8 mouse cellular contexts compared by ENCODE assay signal in genomic region chr5:98348605-98349004, GRCm38 (mm10). TPM values are rescaled to one million over a fixed set of nuclear protein-coding genes. Genes with fewer than 3 reads are reported as not detected.
DNase-seq lines count a peak whose midpoint lies in the region; ATAC-seq and TF ChIP-seq lines count a peak whose summit lies in the region.

No protein-coding gene starts in this region.

- intact Hi-C loops in left cerebral cortex, postnatal 10 days (cut with DNase I), result loop anchor here (1.0 to 10.0 kb wide), 3 partner anchors 516 to 836 kb away; no protein-coding TSS in a partner anchor

- 11% methylated on average over 8 of the region's 8 CpGs for WGBS in heart, embryonic 11.5 days (ENCODE audit: insufficient replicate concordance)
- 4% methylated on average over 8 of the region's 8 CpGs for WGBS in cerebellum, adult 2 months
- 11% methylated on average over 8 of the region's 8 CpGs for WGBS in intestine, postnatal 0 days
- 16% methylated on average over 8 of the region's 8 CpGs for WGBS in midbrain, embryonic 11.5 days
- WGBS in small intestine, adult 2 months, result 11% methylated on average over 8 of the region's 8 CpGs

- DNase-seq in heart, adult 18-20 months, result peak; percentile 25 to 78
- DNase-seq in cerebellum, adult 2 months, result peak; percentile 38 to 67
- peak; percentile 63 to 80 for DNase-seq in left cerebral cortex, postnatal 10 days (ENCODE audit: extremely low spot score in 1 of 2, low spot score in 2 of 2)
- DNase-seq in midbrain, embryonic 11.5 days (ENCODE audit: low spot score, missing footprints), result peak; percentile 98

- no peak overlapping the region for H3K9ac ChIP-seq in heart, embryonic 11.5 days (ENCODE audit: low read depth, low read length)
- H3K9ac ChIP-seq in intestine, postnatal 0 days (ENCODE audit: low read depth, low read length), result no peak overlapping the region
- H3K9ac ChIP-seq in midbrain, embryonic 11.5 days (ENCODE audit: low read length), result no peak overlapping the region

- no peaks in the 10 kb centered on the region for H3K4me1 ChIP-seq in heart, embryonic 11.5 days (ENCODE audit: control insufficient read depth, insufficient read depth, low read length)
- H3K4me1 ChIP-seq in cerebellum, adult 2 months (ENCODE audit: control insufficient read depth, insufficient read depth, low read length), result no peaks in the 10 kb centered on the region
- H3K4me1 ChIP-seq in intestine, postnatal 0 days (replicated peaks; ENCODE audit: control insufficient read depth, insufficient read depth, low read length), result no peaks in the 10 kb centered on the region
- no peaks in the 10 kb centered on the region for H3K4me1 ChIP-seq in midbrain, embryonic 11.5 days (ENCODE audit: control insufficient read depth, insufficient read depth, low read length)
- no peaks in the 10 kb centered on the region for H3K4me1 ChIP-seq in small intestine, adult 2 months (ENCODE audit: control insufficient read depth, insufficient read depth, insufficient read length, low read length)

- no peak overlapping the region for H3K4me2 ChIP-seq in heart, embryonic 11.5 days
- H3K4me2 ChIP-seq in intestine, postnatal 0 days (replicated peaks; ENCODE audit: low read depth), result no peak overlapping the region
- H3K4me2 ChIP-seq in midbrain, embryonic 11.5 days, result no peak overlapping the region

- H3K27ac ChIP-seq in heart, embryonic 11.5 days (ENCODE audit: low read depth, low read length), result no peak overlapping the region
- H3K27ac ChIP-seq in cerebellum, adult 2 months (ENCODE audit: insufficient read depth, low read length), result no peak overlapping the region
- no peak overlapping the region for H3K27ac ChIP-seq in intestine, postnatal 0 days (ENCODE audit: low read depth, low read length)
- no peak overlapping the region for H3K27ac ChIP-seq in midbrain, embryonic 11.5 days (ENCODE audit: low read depth, low read length)
- H3K27ac ChIP-seq in small intestine, adult 2 months (ENCODE audit: insufficient read depth, low read depth, low read length), result no peak overlapping the region

- no peaks in the 10 kb centered on the region for H3K9me3 ChIP-seq in heart, embryonic 11.5 days (replicated peaks; ENCODE audit: control insufficient read depth, low read length)
- no peaks in the 10 kb centered on the region for H3K9me3 ChIP-seq in intestine, postnatal 0 days (ENCODE audit: control insufficient read depth)
- no peaks in the 10 kb centered on the region for H3K9me3 ChIP-seq in midbrain, embryonic 11.5 days (ENCODE audit: control insufficient read depth, low read length)

- H3K4me3 ChIP-seq in heart, embryonic 11.5 days (ENCODE audit: low read depth, low read length), result no peak overlapping the region
- no peak overlapping the region for H3K4me3 ChIP-seq in cerebellum, adult 2 months (replicated peaks; ENCODE audit: insufficient read depth, low read depth, low read length)
- H3K4me3 ChIP-seq in intestine, postnatal 0 days (ENCODE audit: low read depth, low read length), result no peak overlapping the region
- H3K4me3 ChIP-seq in midbrain, embryonic 11.5 days (ENCODE audit: low read depth, low read length), result no peak overlapping the region
- no peak overlapping the region for H3K4me3 ChIP-seq in small intestine, adult 2 months (ENCODE audit: low read depth, low read length)

- TF ChIP-seq CTCF in cerebellum, adult 2 months (IDR thresholded peaks at IDR 0.05; ENCODE audit: borderline replicate concordance, insufficient read depth, low read depth, low read length), result peak; percentile 84
- TF ChIP-seq CTCF in intestine, postnatal 0 days (IDR thresholded peaks at IDR 0.05; ENCODE audit: low read depth), result peak; percentile 97
- TF ChIP-seq CTCF in small intestine, adult 2 months (IDR thresholded peaks at IDR 0.05; ENCODE audit: extremely low read depth, insufficient read length, insufficient replicate concordance, low read depth, low read length), result peak; percentile 93; the same call in 1 of the 2 replicates

- no peaks in the 10 kb centered on the region for H3K27me3 ChIP-seq in heart, embryonic 11.5 days (ENCODE audit: control insufficient read depth, insufficient read depth, low read length)
- no peaks in the 10 kb centered on the region for H3K27me3 ChIP-seq in cerebellum, adult 2 months (ENCODE audit: control insufficient read depth, insufficient read depth, low read length)
- no peaks in the 10 kb centered on the region for H3K27me3 ChIP-seq in intestine, postnatal 0 days (replicated peaks; ENCODE audit: control insufficient read depth, insufficient read depth, low read length)
- H3K27me3 ChIP-seq in midbrain, embryonic 11.5 days (ENCODE audit: control insufficient read depth, insufficient read depth, low read length), result no peaks in the 10 kb centered on the region
- no peaks in the 10 kb centered on the region for H3K27me3 ChIP-seq in small intestine, adult 2 months (ENCODE audit: control insufficient read depth, insufficient read depth, low read length)

- H3K36me3 ChIP-seq in heart, embryonic 11.5 days (ENCODE audit: control insufficient read depth, insufficient read depth, low read length), result no peaks in the 10 kb centered on the region
- no peaks in the 10 kb centered on the region for H3K36me3 ChIP-seq in intestine, postnatal 0 days (ENCODE audit: control insufficient read depth, insufficient read depth)
- no peaks in the 10 kb centered on the region for H3K36me3 ChIP-seq in midbrain, embryonic 11.5 days (ENCODE audit: control insufficient read depth, insufficient read depth, low read length)
- H3K36me3 ChIP-seq in small intestine, adult 2 months (ENCODE audit: control insufficient read depth, insufficient read depth, low read length), result no peaks in the 10 kb centered on the region

- no peak for ATAC-seq in heart, embryonic 11.5 days (replicated peaks; ENCODE audit: insufficient number of reproducible peaks, low FRiP score, low TSS enrichment)
- peak; percentile 89 for ATAC-seq in frontal cortex, adult (ENCODE audit: low TSS enrichment)
- ATAC-seq in intestine, postnatal 0 days, result peak; percentile 38; the same call in 1 of the 2 replicates
- ATAC-seq in midbrain, embryonic 11.5 days (ENCODE audit: low FRiP score), result peak; percentile 68

- no peak for TF ChIP-seq POLR2A in cerebellum, adult 2 months (IDR thresholded peaks at IDR 0.05; ENCODE audit: borderline replicate concordance, insufficient read depth, low read length)
- TF ChIP-seq POLR2A in small intestine, adult 2 months (IDR thresholded peaks at IDR 0.05; ENCODE audit: low read depth, low read length), result no peak

RNA-seq across cellular contexts. Expression of gene Cfap299, which starts 19.5 kb away (rescaled TPM):
- total RNA-seq in heart, adult 18-20 months (2021), result under 1 TPM in 1 of 2 experiments, not detected in 1; 0.33 TPM
- not detected in 2 replicates for polyA plus RNA-seq in heart, embryonic 11.5 days (2014; fragmentation: Nextera tagmentation; extraction: Ambion mirVana)
- 0.82 and 0.85 TPM in 2 replicates for polyA plus RNA-seq in cerebellum, adult 2 months (2012; rRNA removed)
- polyA plus RNA-seq in intestine, postnatal 0 days (2015; fragmentation: Nextera tagmentation; extraction: Ambion mirVana), result 0.27 TPM in 1 of 2 replicates, not detected in the other
- total RNA-seq in left cerebral cortex, postnatal 10 days (2021), result 1 to 10 TPM in 1 of 2 experiments, under 1 TPM in 1; 0.79 to 1.1 TPM
- polyA plus RNA-seq in midbrain, embryonic 11.5 days (2014; fragmentation: Nextera tagmentation; extraction: Ambion mirVana), result 0.37 TPM in 1 of 2 replicates, not detected in the other
- polyA plus RNA-seq in small intestine, adult 2 months (2012; rRNA removed), result not detected in 2 replicates
